In genomic region chr12:29530241-29530725, GRCm38 (mm10) we compare ENCODE assay signal across 8 mouse cellular contexts. TPM values are rescaled to one million over a fixed set of nuclear protein-coding genes. Genes with fewer than 3 reads are reported as not detected.
DNase-seq lines count a peak whose midpoint lies in the region; ATAC-seq lines count a peak whose summit lies in the region.

No protein-coding gene starts in this region.

- intact Hi-C loops in left cerebral cortex, postnatal 4 days (cut with DNase I), result loop anchor here (10.0 kb wide), 3 partner anchors 245 to 825 kb away; no protein-coding TSS in a partner anchor

- H3K9me3 ChIP-seq in forebrain, embryonic 12.5 days, result no peaks in the 10 kb centered on the region
- no peaks in the 10 kb centered on the region for H3K9me3 ChIP-seq in midbrain, embryonic 11.5 days (ENCODE audit: control insufficient read depth, low read length)

- H3K27ac ChIP-seq in forebrain, embryonic 12.5 days, result peak overlapping the region; percentile 91
- H3K27ac ChIP-seq in midbrain, embryonic 11.5 days (ENCODE audit: low read depth, low read length), result peak overlapping the region; percentile 68

- WGBS in forebrain, embryonic 12.5 days, result 3% methylated on average over 6 of the region's 6 CpGs
- WGBS in midbrain, embryonic 11.5 days, result 2% methylated on average over 6 of the region's 6 CpGs

- no peaks in the 10 kb centered on the region for H3K36me3 ChIP-seq in forebrain, embryonic 12.5 days (replicated peaks)
- no peaks in the 10 kb centered on the region for H3K36me3 ChIP-seq in midbrain, embryonic 11.5 days (ENCODE audit: control insufficient read depth, insufficient read depth, low read length)

- ATAC-seq in forebrain, embryonic 12.5 days (ENCODE audit: low FRiP score), result peak; percentile 17
- ATAC-seq in midbrain, embryonic 11.5 days (ENCODE audit: low FRiP score), result peak; percentile 54
- no peak for ATAC-seq in erythroblast, adult 5-6 weeks (replicated peaks; ENCODE audit: low FRiP score, poor library complexity, severe bottlenecking)

- peaks cover 50% of the 10 kb centered on the region for H3K27me3 ChIP-seq in forebrain, embryonic 12.5 days
- peaks cover 25% of the 10 kb centered on the region for H3K27me3 ChIP-seq in midbrain, embryonic 11.5 days (ENCODE audit: control insufficient read depth, insufficient read depth, low read length)

- H3K4me3 ChIP-seq in forebrain, embryonic 12.5 days (replicated peaks), result peak overlapping the region; percentile 38
- H3K4me3 ChIP-seq in midbrain, embryonic 11.5 days (ENCODE audit: low read depth, low read length), result peak overlapping the region; percentile 21

- peak; percentile 45 for DNase-seq in left cerebral cortex, postnatal 4 days
- DNase-seq in left cerebral cortex, adult 11 months (ENCODE audit: low spot score), result no peak
- peak; percentile 16 for DNase-seq in c-Kit-positive CD71-negative TER-119-negative erythroid progenitor cells, embryonic 14.5 days (ENCODE audit: low read depth)
- peak; percentile 94 for DNase-seq in midbrain, embryonic 11.5 days (ENCODE audit: low spot score, missing footprints)
- peak; percentile 23 for DNase-seq in yolk sac, embryonic 10.5 days (ENCODE audit: low spot score)
- no peak for DNase-seq in lung, adult 18-20 months

- H3K9ac ChIP-seq in forebrain, embryonic 12.5 days, result peak overlapping the region; percentile 55
- H3K9ac ChIP-seq in midbrain, embryonic 11.5 days (ENCODE audit: low read length), result peak overlapping the region; percentile 51; the same call in 1 of the 2 replicates

- H3K4me1 ChIP-seq in forebrain, embryonic 12.5 days, result peaks cover 58% of the 10 kb centered on the region
- H3K4me1 ChIP-seq in midbrain, embryonic 11.5 days (ENCODE audit: control insufficient read depth, insufficient read depth, low read length), result peaks cover 39% of the 10 kb centered on the region

- H3K4me2 ChIP-seq in forebrain, embryonic 12.5 days, result peak overlapping the region; percentile 42
- H3K4me2 ChIP-seq in midbrain, embryonic 11.5 days, result peak overlapping the region; percentile 32

RNA-seq across cellular contexts. Expression of gene Myt1l, which starts 2.1 kb away (rescaled TPM):
- total RNA-seq in left cerebral cortex, postnatal 4 days (2021), result 100 to 1,000 TPM; 267 to 283 TPM
- 53.6 and 56.1 TPM in 2 replicates for polyA plus RNA-seq in forebrain, embryonic 12.5 days (2016; fragmentation: Nextera tagmentation; extraction: Ambion mirVana)
- 13.3 and 13.5 TPM in 2 replicates for polyA plus RNA-seq in midbrain, embryonic 11.5 days (2014; fragmentation: Nextera tagmentation; extraction: Ambion mirVana)
- total RNA-seq in erythroblast, adult 5-6 weeks (2015; ENCODE audit: low replicate concordance), result not detected in 2 replicates
- not detected in 2 replicates for total RNA-seq in erythroblast, adult 5-6 weeks (2017; ENCODE audit: low replicate concordance)

Comparison
In these comparisons a context has a peak if more than half of its experiments do, and no peak if none do; other contexts are left out.
1. DNase-seq: peak in left cerebral cortex, postnatal 4 days (single experiment), c-Kit-positive CD71-negative TER-119-negative erythroid progenitor cells, embryonic 14.5 days (single experiment), midbrain, embryonic 11.5 days (single experiment) and yolk sac, embryonic 10.5 days (single experiment); none in left cerebral cortex, adult 11 months (single experiment) and lung, adult 18-20 months (0 of 2).
2. RNA of gene Myt1l, which starts 2.1 kb away (total RNA-seq): 267 to 283 TPM in left cerebral cortex, postnatal 4 days; not detected in erythroblast, adult 5-6 weeks; every median in the first group is over 100 times any median in the second.